Mouse (Mus musculus): ENCODE measurements around the gene Osbpl2.

DNA sequence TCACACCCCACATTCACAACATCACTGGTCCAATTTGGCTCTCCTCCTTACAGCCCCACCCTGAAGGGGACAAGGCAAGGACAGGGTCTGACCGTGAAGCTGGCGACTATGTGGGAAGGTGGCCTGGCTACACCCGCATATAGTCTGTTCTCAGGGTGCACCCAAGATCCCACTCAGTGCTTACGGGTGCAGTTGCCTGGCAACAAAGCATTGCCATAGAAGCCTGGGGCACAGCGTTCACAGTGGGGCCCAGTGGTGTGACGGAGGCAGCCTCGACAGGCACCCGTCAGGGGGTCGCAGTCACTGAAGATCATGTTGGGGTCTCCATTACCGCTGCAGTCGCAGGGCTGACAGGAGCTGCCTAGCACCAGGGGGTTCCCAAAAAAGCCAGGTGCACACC, 68.3 kb downstream of the Osbpl2 start:
- TF ChIP-seq CTCF (IDR thresholded peaks at IDR 0.05; ENCODE audit: insufficient read depth, low read length), result no peak
- no peak for TF ChIP-seq POLR2A (IDR thresholded peaks at IDR 0.05; ENCODE audit: borderline replicate concordance, extremely low read depth, low read depth, low read length)
